Mouse (Mus musculus) hindbrain, postnatal 0 days (tissue): ENCODE results near the gene Trf. TPM values are rescaled to one million over a fixed set of nuclear protein-coding genes. Genes with fewer than 3 reads are reported as not detected.
"Not testable (repeated sequence)": the region's sequence is repeated elsewhere in the genome, so short reads cannot be mapped to it uniquely, and the experiment has no call there.

Source experiments
- ATAC-seq: fragments of 200-750 bp; cut with Nextera tagmentation; 2 replicates; pipeline ENCODE4 v1.8.0; 2017; ENCODE audit warnings: mild to moderate bottlenecking, moderate TSS enrichment, moderate library complexity
- DNase-seq: peaks from one replicate; pipeline ENCODE4 v3.0.0-alpha.2; 2015; ENCODE audit warnings: low spot score
- H3K27ac ChIP-seq: fragments of 300-500 bp; sonication (generic); 2 replicates; pipeline ENCODE4 v1.5.1; 2014; ENCODE audit warnings: mild to moderate bottlenecking
- H3K27me3 ChIP-seq: fragments of 300-500 bp; sonication (generic); 2 replicates; pipeline ENCODE4 v1.6.1; 2014; ENCODE audit warnings: low read length, mixed read lengths; ENCODE audit not compliant: insufficient read depth
- H3K36me3 ChIP-seq: fragments of 300-500 bp; sonication (generic); 2 replicates; pipeline ENCODE4 v1.6.1; 2014; ENCODE audit warnings: low read length, mixed read lengths; ENCODE audit not compliant: insufficient read depth
- H3K4me1 ChIP-seq: fragments of 300-500 bp; sonication (generic); 2 replicates; pipeline ENCODE4 v1.6.1; 2014; ENCODE audit warnings: antibody characterized with exemption, low read length, mixed read lengths; ENCODE audit not compliant: insufficient read depth
- H3K4me2 ChIP-seq: fragments of 300-500 bp; sonication (generic); 2 replicates; pipeline ENCODE4 v1.6.1; 2014; ENCODE audit warnings: low read depth, mild to moderate bottlenecking, low read length, moderate library complexity, mixed read lengths
- H3K4me3 ChIP-seq: fragments of 300-500 bp; sonication (generic); 2 replicates; pipeline ENCODE4 v1.5.1; 2014; ENCODE audit warnings: low read length
- H3K9ac ChIP-seq: fragments of 300-500 bp; sonication (generic); replicated peaks from 2 replicates; pipeline ENCODE4 v1.6.1; 2014; ENCODE audit warnings: mild to moderate bottlenecking, low read length, moderate library complexity, mixed read lengths
- H3K9me3 ChIP-seq: fragments of 300-500 bp; sonication (generic); 2 replicates; pipeline ENCODE4 v1.6.1; 2016; ENCODE audit warnings: low read length, mixed read lengths
- CTCF ChIP-seq: IDR thresholded peaks from 2 replicates; pipeline ENCODE4 v1.5.1; 2016; ENCODE audit warnings: antibody characterized with exemption, control low read depth, low read depth
- WGBS: fragments of 180-500 bp; shearing (Covaris S2); extraction: QIAGEN DNeasy Blood & Tissue Kit; methylation state at CpG from one replicate; pipeline ENCODE4 v1.1.7; 2014; 5-methylcytosine and 5-hydroxymethylcytosine counted together
- polyA plus RNA-seq: library from polyadenylated mRNA; unstranded; fragments of >200 nt; fragmentation: Nextera tagmentation; extraction: Ambion mirVana; gene quantifications from 2 replicates; pipeline ENCODE4 v1.2.1, GENCODE M21; 2015
- total RNA-seq: library from RNA; depleted of rRNA; stranded (reverse); fragments of >200 nt; gene quantifications from 2 replicates; pipeline ENCODE4 v1.2.3, GENCODE M21; 2014; rRNA removed

Trf gene
- total and polyA plus RNA-seq, 2 experiments from 2014 or later = 42.1 to 44.2 TPM

GRCm38 (mm10) chr9:103163806-103164205 lies 66.4 kb downstream of the Trf start:
- peaks cover 6% of the 10 kb centered on the region; the same call in 1 of the 2 replicates for H3K4me1 ChIP-seq
- ATAC-seq (no peak), DNase-seq (peak; percentile 30)
- no peaks in the 10 kb centered on the region for H3K27me3 ChIP-seq
- no peak overlapping the region for H3K27ac ChIP-seq
- H3K9ac ChIP-seq = no peak overlapping the region
- peaks cover 64% of the 10 kb centered on the region for H3K36me3 ChIP-seq
- H3K4me2 ChIP-seq = no peak overlapping the region
- no peaks in the 10 kb centered on the region for H3K9me3 ChIP-seq
- TF ChIP-seq CTCF = no peak
- no peak overlapping the region for H3K4me3 ChIP-seq
- 58% methylated on average over 15 of the region's 15 CpGs for WGBS

- H3K4me1 ChIP-seq, H3K27ac ChIP-seq, H3K4me3 ChIP-seq, H3K27me3 ChIP-seq, ATAC-seq, H3K9me3 ChIP-seq, DNase-seq, H3K4me2 ChIP-seq, H3K9ac ChIP-seq: not testable (repeated sequence)
- H3K36me3 ChIP-seq = peaks cover 12% of the 10 kb centered on the region; the same call in 1 of the 2 replicates
- WGBS = 77% methylated on average over 7 of the region's 7 CpGs
Measured at GRCm38 (mm10) chr9:103155158-103155557, 75.1 kb downstream of the Trf start.

GRCm38 (mm10) chr9:103154568-103154967 lies 75.7 kb downstream of the Trf start:
- H3K4me1 ChIP-seq = peaks cover 7% of the 10 kb centered on the region; the same call in 1 of the 2 replicates
- ATAC-seq = no peak
- H3K4me3 ChIP-seq = no peak overlapping the region
- TF ChIP-seq CTCF = no peak
- H3K27ac ChIP-seq = 0 out of 2 replicates have a peak overlapping the region, but pooled peaks have one; percentile 65
- H3K36me3 ChIP-seq = peaks cover 8% of the 10 kb centered on the region; the same call in 1 of the 2 replicates
- no peak overlapping the region for H3K9ac ChIP-seq
- no peaks in the 10 kb centered on the region for H3K27me3 ChIP-seq
- no peaks in the 10 kb centered on the region for H3K9me3 ChIP-seq
- H3K4me2 ChIP-seq = no peak overlapping the region
- WGBS = 85% methylated on average over 2 of the region's 2 CpGs
- no peak for DNase-seq

Other genes starting within 250 kb of the Trf start
- gene Slco2a1, start 241.7 kb downstream of the Trf start, total RNA-seq = 6.3 and 6.4 TPM in 2 replicates
- 3.9 and 4.8 TPM in 2 replicates for gene Slco2a1, start 241.7 kb downstream of the Trf start, polyA plus RNA-seq
- gene Rab6b, start 118.7 kb downstream of the Trf start, total RNA-seq = 210 and 223 TPM in 2 replicates
- 139 and 155 TPM in 2 replicates for gene Rab6b, start 118.7 kb downstream of the Trf start, polyA plus RNA-seq
- gene Srprb, start 28.3 kb downstream of the Trf start, total RNA-seq = 55.3 and 58.1 TPM in 2 replicates
- gene Srprb, start 28.3 kb downstream of the Trf start, polyA plus RNA-seq = 43.1 and 44.3 TPM in 2 replicates
- gene Gm20425, start 137 bp downstream of the Trf start, total RNA-seq = 0.99 and 3.7 TPM in 2 replicates
- gene Gm20425, start 137 bp downstream of the Trf start, polyA plus RNA-seq = 3.3 and 5.2 TPM in 2 replicates
- 0.31 and 0.54 TPM in 2 replicates for gene 1300017J02Rik, start 74.6 kb upstream of the Trf start, total RNA-seq
- gene 1300017J02Rik, start 74.6 kb upstream of the Trf start, polyA plus RNA-seq = 0.50 and 1.0 TPM in 2 replicates
- gene Topbp1, start 74.8 kb upstream of the Trf start, total RNA-seq = 24.9 and 26.0 TPM in 2 replicates
- 20.3 and 21.3 TPM in 2 replicates for gene Topbp1, start 74.8 kb upstream of the Trf start, polyA plus RNA-seq
- gene Cdv3, start 135.4 kb upstream of the Trf start, total RNA-seq = 85.7 and 111 TPM in 2 replicates
- gene Cdv3, start 135.4 kb upstream of the Trf start, polyA plus RNA-seq = 90.5 and 97.5 TPM in 2 replicates
- 1.8 and 4.2 TPM in 2 replicates for gene Bfsp2, start 250.0 kb upstream of the Trf start, total RNA-seq
- 7.7 and 8.7 TPM in 2 replicates for gene Bfsp2, start 250.0 kb upstream of the Trf start, polyA plus RNA-seq